Mouse (Mus musculus) hindbrain, embryonic 14.5 days (tissue): ENCODE results near the gene Bicd1. TPM values are rescaled to one million over a fixed set of nuclear protein-coding genes. Genes with fewer than 3 reads are reported as not detected.

ENCODE experiments used
- microRNA-seq: library from miRNA; unstranded; fragments of <30 nt; microRNA quantifications from one replicate; pipeline ENCODE4, GENCODE M21; 2016
- polyA plus RNA-seq: library from polyadenylated mRNA; unstranded; fragments of >200 nt; fragmentation: Nextera tagmentation; extraction: Ambion mirVana; gene quantifications from 2 replicates; pipeline ENCODE4 v1.2.1, GENCODE M21; 2014

Bicd1 gene
- polyA plus RNA-seq, 1 experiment from 2014 or later = 44.6 TPM

Small RNA genes lying within 50 kb of the gene (microRNA-seq; reads per million reads assigned to microRNA genes)
- gene Gm24307 = not detected

Other genes with a start within 250 kb of the Bicd1 start
- 104 and 110 TPM in 2 replicates for gene Amn1, start 220.2 kb upstream of the Bicd1 start, polyA plus RNA-seq
- gene Resf1, start 99.5 kb upstream of the Bicd1 start, polyA plus RNA-seq = 28.4 and 30.0 TPM in 2 replicates